Mouse (Mus musculus) bone marrow macrophage, adult 2 months (primary cell): Measurements from ENCODE around the gene Adamts5.

Experiments
- CTCF ChIP-seq: IDR thresholded peaks from 2 replicates; pipeline ENCODE4 v1.5.1; 2012; ENCODE audit warnings: low read depth, mild to moderate bottlenecking, low read length, moderate library complexity
- POLR2A ChIP-seq: IDR thresholded peaks from 2 replicates; pipeline ENCODE4 v1.6.1; 2012; ENCODE audit warnings: mild to moderate bottlenecking, low read depth, low read length, borderline replicate concordance

GRCm38 (mm10) chr16:85889778-85890177 is 11.8 kb downstream of the Adamts5 start:
- TF ChIP-seq POLR2A (no peak), CTCF (no peak)
